Mouse (Mus musculus) brain, embryonic 18.5 days (tissue): Measurements from ENCODE around the gene Olfr1123.
"Not testable (repeated sequence)": the region's sequence is repeated elsewhere in the genome, so short reads cannot be mapped to it uniquely, and the experiment has no call there.

ENCODE experiments used
- DNase-seq: peaks from one replicate; pipeline ENCODE4 v3.0.0-alpha.2; 2012; ENCODE audit warnings: low read depth, low spot score

Olfr1123 gene

GRCm38 (mm10) chr2:87416335-87416734 lies at the start of gene Olfr1123:
Gene Olfr1123 (plus strand): TSS chr2:87416635.
- DNase-seq = no peak

DNA sequence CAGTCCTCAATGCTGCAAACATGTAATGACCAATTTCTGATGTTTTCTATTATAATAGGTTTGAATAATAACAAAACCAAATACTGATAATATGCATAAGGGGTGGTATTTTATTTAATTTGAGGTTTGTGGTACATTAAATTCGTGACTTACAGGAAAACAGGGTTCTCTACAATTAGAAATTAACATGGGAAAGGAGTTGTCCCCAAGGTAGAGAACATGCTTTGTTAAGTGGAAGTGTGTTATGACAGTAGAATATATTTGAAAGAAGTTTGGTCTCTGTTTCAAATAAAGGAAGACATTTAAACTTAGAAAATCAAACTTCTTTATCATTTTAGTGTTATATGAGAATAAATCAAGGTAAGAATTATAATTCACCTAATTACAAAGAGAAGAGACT lies 46.8 kb upstream of the Olfr1123 start, which contains the start of gene Olfr1121:
Olfr1121 (plus strand) TSS at position 301 of the 400 bp plus-strand sequence.
- DNase-seq = no peak

DNA sequence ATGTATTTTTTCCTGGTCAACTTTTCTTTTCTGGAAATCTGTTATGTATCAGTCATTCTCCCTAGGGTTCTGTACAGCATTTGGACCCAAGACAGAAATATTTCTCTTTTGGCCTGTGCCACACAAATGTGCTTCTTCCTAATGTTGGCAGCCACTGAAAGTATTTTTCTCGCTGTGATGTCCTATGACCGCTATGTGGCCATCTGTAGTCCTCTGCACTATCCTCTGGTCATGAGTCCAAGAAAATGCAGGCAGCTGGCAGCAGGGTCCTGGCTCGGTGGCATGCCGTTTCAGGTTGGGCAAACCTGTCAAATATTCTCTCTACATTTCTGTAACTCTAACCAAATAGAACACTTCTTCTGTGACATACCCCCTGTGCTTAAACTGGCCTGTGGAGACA lies 44.7 kb upstream of the Olfr1123 start:
- no peak for DNase-seq

GRCm38 (mm10) chr2:87383935-87384334 lies 32.5 kb upstream of the Olfr1123 start:
- no peak for DNase-seq

GRCm38 (mm10) chr2:87385549-87385948 lies 30.9 kb upstream of the Olfr1123 start, which contains the start of gene Olfr1122:
Gene Olfr1122 (plus strand): TSS chr2:87385849.
- no peak for DNase-seq

- DNase-seq = not testable (repeated sequence)
These were observed 22.8 kb upstream of the Olfr1123 start for GRCm38 (mm10) chr2:87393605-87394004.

- not testable (repeated sequence) for DNase-seq
These were observed 21.7 kb upstream of the Olfr1123 start for GRCm38 (mm10) chr2:87394686-87395085.

- no peak for DNase-seq
These were observed 13.5 kb downstream of the Olfr1123 start, which contains the start of gene Olfr1124 for GRCm38 (mm10) chr2:87429975-87430374. Gene Olfr1124 (plus strand): TSS chr2:87430275.

GRCm38 (mm10) chr2:87437731-87438130 lies 21.3 kb downstream of the Olfr1123 start:
- DNase-seq = no peak

- DNase-seq = no peak
These were observed 37.2 kb downstream of the Olfr1123 start, which contains the start of gene Olfr1126 for GRCm38 (mm10) chr2:87453662-87454061. Gene Olfr1126 (plus strand): TSS chr2:87453962.

DNA sequence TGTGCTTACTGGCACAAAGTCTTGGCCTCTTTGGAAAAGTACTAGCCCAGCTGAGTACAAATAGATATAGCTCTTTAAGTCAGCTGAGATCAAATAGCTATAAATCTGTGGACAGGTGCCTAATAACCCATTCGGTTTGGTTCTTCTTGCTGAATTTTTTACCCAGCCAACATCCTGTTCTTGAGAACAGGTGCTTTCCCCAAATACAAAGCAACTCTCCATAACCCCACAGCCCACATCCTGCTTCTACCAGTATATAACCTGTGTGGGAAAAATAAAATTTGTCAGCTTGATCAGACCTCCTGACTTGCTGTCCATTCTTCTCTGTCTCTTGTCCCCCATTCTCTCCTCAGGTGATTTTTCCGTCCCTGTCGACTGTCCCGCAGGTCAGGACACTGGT lies 45.3 kb downstream of the Olfr1123 start:
- DNase-seq = no peak
